Mouse (Mus musculus) liver, adult 2 months (tissue): Measurements from ENCODE around the gene Nudt9.

ENCODE experiments used
- CTCF ChIP-seq: fragments of 200-500 bp; IDR thresholded peaks from 2 replicates; pipeline ENCODE4 v1.5.1; 2011; ENCODE audit warnings: low read depth, low read length, control low read depth
- POLR2A ChIP-seq: fragments of 200-500 bp; IDR thresholded peaks from 2 replicates; pipeline ENCODE4 v1.6.1; 2011; ENCODE audit warnings: low read length, control low read depth; ENCODE audit not compliant: insufficient read depth; ENCODE audit errors: extremely low read depth

DNA sequence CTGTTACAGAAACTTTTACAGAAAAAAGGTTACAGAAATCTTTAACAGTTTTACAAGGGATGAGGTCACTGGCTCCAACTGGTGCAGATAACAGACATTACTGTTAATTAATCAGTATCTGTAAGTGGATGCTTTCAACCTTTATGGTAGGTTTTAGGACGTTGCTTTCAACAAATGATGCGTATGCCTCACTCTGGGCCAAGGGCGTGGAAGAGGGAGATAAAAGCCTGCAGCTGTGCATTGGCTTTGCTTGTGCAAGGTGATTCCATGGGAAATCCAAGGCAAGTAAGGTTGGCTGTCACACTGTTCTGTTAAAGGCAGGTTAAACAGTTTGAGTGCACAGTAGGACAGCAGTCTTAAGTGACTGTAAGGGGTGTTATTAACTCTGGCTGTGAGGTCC is 39.3 kb upstream of the Nudt9 start:
- TF ChIP-seq POLR2A (no peak), CTCF (no peak)
